Mouse (Mus musculus) liver, embryonic 14.5 days (tissue): ENCODE measurements at regions not wholly inside any gene's neighbourhood (a gene's known extent, or its start where the extent isn't known, plus 50 kb on each side); places are given as distances from the start of the nearest gene placed in this dataset.

ENCODE experiments used
- ATAC-seq: fragments of 200-750 bp; cut with Nextera tagmentation; 2 replicates; pipeline ENCODE4 v1.8.0; 2017; ENCODE audit warnings: moderate number of reproducible peaks, mild to moderate bottlenecking, moderate library complexity; ENCODE audit not compliant: insufficient read depth
- DNase-seq, 3 experiments: peaks; one replicate each; pipeline ENCODE4 v3.0.0-alpha.2; 2012 to 2013; ENCODE audit warnings: low read depth in 3 of 3, low spot score in 3 of 3
- H3K27ac ChIP-seq: fragments of 300-500 bp; sonication (generic); 2 replicates; pipeline ENCODE4 v1.5.1; 2014; ENCODE audit warnings: moderate library complexity, mild to moderate bottlenecking, control low read depth, inconsistent platforms
- H3K27me3 ChIP-seq: fragments of 300-500 bp; sonication (generic); 2 replicates; pipeline ENCODE4 v1.6.1; 2014; ENCODE audit warnings: mild to moderate bottlenecking, low read length, moderate library complexity; ENCODE audit not compliant: control insufficient read depth, insufficient read depth
- H3K36me3 ChIP-seq: fragments of 300-500 bp; sonication (generic); replicated peaks from 2 replicates; pipeline ENCODE4 v1.6.1; 2014; ENCODE audit warnings: low read depth; ENCODE audit not compliant: control insufficient read depth, insufficient read depth
- H3K4me1 ChIP-seq, 2 experiments: fragments of 200-500 bp in 1 of 2; fragments of 300-500 bp in 1 of 2; sonication (generic) in 1 of 2; replicated peaks; 2 replicates each; pipeline ENCODE4 v1.6.1; 2012 to 2014; ENCODE audit warnings: antibody characterized with exemption in 1 of 2, inconsistent platforms in 1 of 2, low read length in 1 of 2; ENCODE audit not compliant: control insufficient read depth in 2 of 2, insufficient read depth in 2 of 2
- H3K4me2 ChIP-seq: fragments of 300-500 bp; sonication (generic); 2 replicates; pipeline ENCODE4 v1.6.1; 2014; ENCODE audit warnings: low read depth, mild to moderate bottlenecking, control low read depth, moderate library complexity
- H3K4me3 ChIP-seq, 2 experiments: fragments of 200-500 bp in 1 of 2; fragments of 300-500 bp in 1 of 2; sonication (generic) in 1 of 2; 2 replicates each; pipeline ENCODE4 v1.5.1; 2012 to 2014; ENCODE audit warnings: low read depth in 2 of 2, low read length in 2 of 2, mild to moderate bottlenecking in 2 of 2, control low read depth in 1 of 2, inconsistent platforms in 1 of 2, moderate library complexity in 1 of 2; ENCODE audit not compliant: insufficient read depth in 1 of 2
- H3K9ac ChIP-seq: fragments of 300-500 bp; sonication (generic); replicated peaks from 2 replicates; pipeline ENCODE4 v1.6.1; 2014; ENCODE audit warnings: mild to moderate bottlenecking, control low read depth, moderate library complexity
- H3K9me3 ChIP-seq: fragments of 300-500 bp; sonication (generic); 2 replicates; pipeline ENCODE4 v1.6.1; 2016; ENCODE audit warnings: low read length, mixed read lengths; ENCODE audit not compliant: control insufficient read depth
- CTCF ChIP-seq: IDR thresholded peaks from 2 replicates; pipeline ENCODE4 v1.5.1; 2016; ENCODE audit warnings: antibody characterized with exemption, low read depth, control low read depth
- EP300 ChIP-seq: IDR thresholded peaks from 2 replicates; pipeline ENCODE4 v1.6.1; 2016; ENCODE audit warnings: antibody characterized with exemption, low read depth
- WGBS: fragments of 180-500 bp; shearing (Covaris S2); extraction: QIAGEN DNeasy Blood & Tissue Kit; methylation state at CpG from one replicate; pipeline ENCODE4 v1.1.7; 2014; ENCODE audit not compliant: insufficient replicate concordance; 5-methylcytosine and 5-hydroxymethylcytosine counted together

DNA sequence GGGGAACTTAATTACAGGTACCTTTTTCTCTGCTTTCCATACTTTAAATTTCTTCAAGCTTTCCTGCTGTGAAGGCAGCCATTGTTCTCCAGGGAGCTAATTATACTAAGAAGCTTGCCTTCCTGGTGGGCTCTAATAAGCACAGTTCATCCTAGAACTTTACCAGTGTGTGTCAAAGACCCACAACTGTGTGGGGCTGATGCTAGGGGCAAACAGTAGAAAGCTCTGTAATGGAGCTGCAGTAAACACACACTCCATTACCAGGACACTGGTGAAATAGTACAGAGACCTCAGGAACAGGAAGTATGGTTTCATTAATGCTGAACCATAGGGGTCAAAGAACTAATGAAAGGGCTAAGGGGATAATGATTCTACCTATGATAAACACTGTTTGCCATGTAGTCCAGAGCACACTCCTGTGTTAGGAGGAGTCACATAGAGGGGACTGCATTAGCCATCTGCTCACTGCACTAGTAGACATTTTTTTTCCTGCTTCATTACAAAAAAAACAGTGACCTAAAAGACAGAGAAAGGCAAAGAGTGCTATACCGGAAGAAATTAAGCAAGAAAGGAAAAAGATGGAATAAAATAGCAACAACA is 290.1 kb upstream of the Rgs18 start:
- Histone ChIP-seq H3K27ac (no peak overlapping the region), H3K4me3 (no peak overlapping the region), H3K9ac (no peak overlapping the region), H3K4me1 (no peaks in the 10 kb centered on the region), H3K27me3 (no peaks in the 10 kb centered on the region), H3K9me3 (no peaks in the 10 kb centered on the region), H3K36me3 (no peaks in the 10 kb centered on the region), H3K4me2 (no peak overlapping the region)
- TF ChIP-seq EP300, result no peak
- ATAC-seq (no peak), DNase-seq (no peak)
- WGBS, result 68% methylated on average over 1 of the region's 1 CpGs

GRCm38 (mm10) chr1:145064384-145064783 is 289.1 kb upstream of the Rgs18 start:
- ATAC-seq (no peak), DNase-seq (no peak)
- no peak overlapping the region for H3K4me3 ChIP-seq
- no peaks in the 10 kb centered on the region for H3K27me3 ChIP-seq
- TF ChIP-seq CTCF (no peak), EP300 (no peak)
- H3K36me3 ChIP-seq, result no peaks in the 10 kb centered on the region
- WGBS, result 62% methylated on average over 3 of the region's 3 CpGs
- H3K27ac ChIP-seq, result no peak overlapping the region
- no peak overlapping the region for H3K9ac ChIP-seq
- H3K9me3 ChIP-seq, result no peaks in the 10 kb centered on the region
- H3K4me1 ChIP-seq, result no peaks in the 10 kb centered on the region
- H3K4me2 ChIP-seq, result no peak overlapping the region

GRCm38 (mm10) chr1:145015623-145016022 is 240.4 kb upstream of the Rgs18 start:
- H3K4me3 ChIP-seq, result no peak overlapping the region
- no peaks in the 10 kb centered on the region for H3K4me1 ChIP-seq
- H3K4me2 ChIP-seq, result no peak overlapping the region
- WGBS, result 72% methylated on average over 4 of the region's 4 CpGs
- ATAC-seq, result no peak
- no peak overlapping the region for H3K9ac ChIP-seq
- H3K36me3 ChIP-seq, result no peaks in the 10 kb centered on the region
- no peak overlapping the region for H3K27ac ChIP-seq
- TF ChIP-seq CTCF (no peak), EP300 (no peak)
- no peaks in the 10 kb centered on the region for H3K9me3 ChIP-seq
- no peak for DNase-seq
- no peaks in the 10 kb centered on the region for H3K27me3 ChIP-seq

DNA sequence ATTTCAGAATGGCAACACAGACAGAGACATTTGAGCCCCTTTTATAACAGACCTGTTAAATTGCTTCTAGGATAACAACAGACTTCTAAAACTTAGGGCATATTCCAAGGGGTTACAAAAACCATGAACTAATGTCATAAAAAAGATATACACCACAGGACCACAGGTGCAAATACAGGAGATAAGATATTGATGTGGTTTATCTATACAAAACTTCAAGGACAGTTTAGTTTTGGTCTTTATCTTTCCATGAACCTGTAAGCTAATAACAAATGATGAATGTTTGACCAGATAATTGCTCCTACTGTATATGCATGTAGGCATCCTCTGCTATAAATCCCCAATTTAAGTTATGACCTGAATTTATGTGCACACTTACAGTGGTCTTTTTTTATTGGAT is 235.6 kb upstream of the Rgs18 start:
- H3K27me3 ChIP-seq, result no peaks in the 10 kb centered on the region
- H3K27ac ChIP-seq, result no peak overlapping the region
- H3K4me1 ChIP-seq, result no peaks in the 10 kb centered on the region
- no peak for TF ChIP-seq EP300
- TF ChIP-seq CTCF, result no peak
- no peak overlapping the region for H3K4me3 ChIP-seq
- H3K9ac ChIP-seq, result no peak overlapping the region
- H3K9me3 ChIP-seq, result no peaks in the 10 kb centered on the region
- no peak overlapping the region for H3K4me2 ChIP-seq
- ATAC-seq (no peak), DNase-seq (no peak)
- no peaks in the 10 kb centered on the region for H3K36me3 ChIP-seq

DNA sequence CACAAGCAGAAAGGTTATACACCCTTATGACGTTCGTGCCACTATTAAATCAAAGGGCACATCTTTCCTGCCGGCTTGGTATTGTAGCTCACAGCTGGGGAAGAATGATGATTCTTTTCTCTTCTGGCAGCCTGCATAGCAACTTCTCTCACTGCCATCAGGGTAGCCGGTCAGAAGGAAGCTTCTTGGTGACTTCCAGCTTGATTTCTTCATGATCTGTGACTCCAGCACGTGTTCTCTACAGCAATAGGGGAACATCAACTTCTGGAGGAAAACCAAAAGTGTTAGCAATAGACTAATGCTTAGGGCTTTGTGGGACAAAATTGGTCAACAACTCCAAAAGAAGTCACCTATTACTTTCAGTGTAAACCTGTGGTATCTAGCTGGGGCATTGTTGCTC is 202.9 kb upstream of the Rgs18 start:
- H3K4me3 ChIP-seq, result no peak overlapping the region
- no peak for TF ChIP-seq EP300
- TF ChIP-seq CTCF, result no peak
- H3K9me3 ChIP-seq, result no peaks in the 10 kb centered on the region
- DNase-seq (no peak), ATAC-seq (no peak)
- H3K27me3 ChIP-seq, result no peaks in the 10 kb centered on the region
- no peak overlapping the region for H3K9ac ChIP-seq
- no peak overlapping the region for H3K27ac ChIP-seq
- WGBS, result 46% methylated on average over 5 of the region's 5 CpGs
- no peak overlapping the region for H3K4me2 ChIP-seq
- H3K4me1 ChIP-seq, result no peaks in the 10 kb centered on the region
- H3K36me3 ChIP-seq, result no peaks in the 10 kb centered on the region
